Mouse (Mus musculus) neural tube, embryonic 12.5 days (tissue): Measurements from ENCODE around the gene Sdhaf1. TPM values are rescaled to one million over a fixed set of nuclear protein-coding genes. Genes with fewer than 3 reads are reported as not detected.
A peak's percentile ranks its signal among the peaks of the same experiment; 100 is the strongest.

Experiments used
- ATAC-seq: fragments of 200-750 bp; cut with Nextera tagmentation; 2 replicates; pipeline ENCODE4 v1.8.0; 2017; ENCODE audit warnings: low read depth, mild to moderate bottlenecking, moderate TSS enrichment, moderate library complexity; ENCODE audit not compliant: low FRiP score
- H3K27ac ChIP-seq: fragments of 300-500 bp; sonication (generic); 2 replicates; pipeline ENCODE4 v1.5.1; 2016
- H3K27me3 ChIP-seq: fragments of 300-500 bp; sonication (generic); replicated peaks from 2 replicates; pipeline ENCODE4 v1.6.1; 2016; ENCODE audit warnings: mild to moderate bottlenecking
- H3K36me3 ChIP-seq: fragments of 300-500 bp; sonication (generic); 2 replicates; pipeline ENCODE4 v1.6.1; 2016; ENCODE audit warnings: mild to moderate bottlenecking
- H3K4me1 ChIP-seq: fragments of 300-500 bp; sonication (generic); 2 replicates; pipeline ENCODE4 v1.6.1; 2016
- H3K4me2 ChIP-seq: fragments of 300-500 bp; sonication (generic); replicated peaks from 2 replicates; pipeline ENCODE4 v1.6.1; 2016; ENCODE audit warnings: mild to moderate bottlenecking
- H3K4me3 ChIP-seq: fragments of 300-500 bp; sonication (generic); 2 replicates; pipeline ENCODE4 v1.5.1; 2016
- H3K9ac ChIP-seq: fragments of 300-500 bp; sonication (generic); 2 replicates; pipeline ENCODE4 v1.6.1; 2016; ENCODE audit warnings: mild to moderate bottlenecking
- H3K9me3 ChIP-seq: fragments of 300-500 bp; sonication (generic); 2 replicates; pipeline ENCODE4 v1.6.1; 2016; ENCODE audit warnings: mild to moderate bottlenecking
- WGBS: fragments of 180-500 bp; shearing (Covaris S2); methylation state at CpG from one replicate; pipeline ENCODE4 v1.1.7; 2016; 5-methylcytosine and 5-hydroxymethylcytosine counted together
- polyA plus RNA-seq: library from polyadenylated mRNA; unstranded; fragments of >200 nt; fragmentation: Nextera tagmentation; extraction: Ambion mirVana; gene quantifications from 2 replicates; pipeline ENCODE4 v1.2.1, GENCODE M21; 2016

Sdhaf1 gene
- polyA plus RNA-seq, 1 experiment from 2014 or later, result 25.9 TPM

- Histone ChIP-seq H3K36me3 (no peaks in the 10 kb centered on the region), H3K9me3 (no peaks in the 10 kb centered on the region), H3K4me3 (no peak overlapping the region), H3K4me1 (no peaks in the 10 kb centered on the region), H3K4me2 (no peak overlapping the region), H3K9ac (no peak overlapping the region), H3K27me3 (peaks cover 16% of the 10 kb centered on the region), H3K27ac (no peak overlapping the region)
- ATAC-seq, result no peak
- 76% methylated on average over 5 of the region's 5 CpGs for WGBS
Observed at GRCm38 (mm10) chr7:30339432-30340109, 15.9 kb upstream of the Sdhaf1 start.

GRCm38 (mm10) chr7:30336384-30336783 is 12.7 kb upstream of the Sdhaf1 start:
- Histone ChIP-seq H3K9ac (no peak overlapping the region), H3K27ac (no peak overlapping the region), H3K4me1 (peaks cover 3% of the 10 kb centered on the region; the same call in 1 of the 2 replicates), H3K9me3 (no peaks in the 10 kb centered on the region), H3K4me2 (no peak overlapping the region), H3K4me3 (no peak overlapping the region), H3K36me3 (no peaks in the 10 kb centered on the region), H3K27me3 (peaks cover 19% of the 10 kb centered on the region)
- no peak for ATAC-seq
- WGBS, result 2% methylated on average over 9 of the region's 9 CpGs

GRCm38 (mm10) chr7:30335688-30336087 is 12.0 kb upstream of the Sdhaf1 start:
- no peak overlapping the region for H3K4me2 ChIP-seq
- H3K4me1 ChIP-seq, result peaks cover 5% of the 10 kb centered on the region; the same call in 1 of the 2 replicates
- no peak overlapping the region for H3K9ac ChIP-seq
- WGBS, result 74% methylated on average over 6 of the region's 6 CpGs
- H3K27me3 ChIP-seq, result peaks cover 19% of the 10 kb centered on the region
- no peak for ATAC-seq
- H3K9me3 ChIP-seq, result no peaks in the 10 kb centered on the region
- no peak overlapping the region for H3K27ac ChIP-seq
- H3K4me3 ChIP-seq, result no peak overlapping the region
- H3K36me3 ChIP-seq, result no peaks in the 10 kb centered on the region

GRCm38 (mm10) chr7:30334563-30334962 is 10.9 kb upstream of the Sdhaf1 start:
- H3K4me2 ChIP-seq, result no peak overlapping the region
- H3K9me3 ChIP-seq, result no peaks in the 10 kb centered on the region
- 61% methylated on average over 5 of the region's 5 CpGs for WGBS
- no peak overlapping the region for H3K4me3 ChIP-seq
- H3K27me3 ChIP-seq, result peaks cover 19% of the 10 kb centered on the region
- no peak overlapping the region for H3K9ac ChIP-seq
- no peaks in the 10 kb centered on the region for H3K36me3 ChIP-seq
- no peak overlapping the region for H3K27ac ChIP-seq
- no peak for ATAC-seq
- H3K4me1 ChIP-seq, result peaks cover 5% of the 10 kb centered on the region; the same call in 1 of the 2 replicates

- H3K27ac ChIP-seq, result no peak overlapping the region
- no peak overlapping the region for H3K4me3 ChIP-seq
- H3K9ac ChIP-seq, result no peak overlapping the region
- peaks cover 5% of the 10 kb centered on the region; the same call in 1 of the 2 replicates for H3K4me1 ChIP-seq
- ATAC-seq, result 0 out of 2 replicates have a peak, but pooled peaks have one; percentile 11
- WGBS, result 56% methylated on average over 4 of the region's 4 CpGs
- H3K36me3 ChIP-seq, result no peaks in the 10 kb centered on the region
- peaks cover 26% of the 10 kb centered on the region for H3K27me3 ChIP-seq
- H3K4me2 ChIP-seq, result no peak overlapping the region
- H3K9me3 ChIP-seq, result no peaks in the 10 kb centered on the region
Observed at GRCm38 (mm10) chr7:30333436-30333835, 9.7 kb upstream of the Sdhaf1 start.

- peaks cover 5% of the 10 kb centered on the region; the same call in 1 of the 2 replicates for H3K4me1 ChIP-seq
- no peaks in the 10 kb centered on the region for H3K9me3 ChIP-seq
- ATAC-seq, result no peak
- H3K4me3 ChIP-seq, result no peak overlapping the region
- H3K4me2 ChIP-seq, result peak overlapping the region; percentile 50
- no peaks in the 10 kb centered on the region for H3K36me3 ChIP-seq
- no peak overlapping the region for H3K9ac ChIP-seq
- H3K27me3 ChIP-seq, result peaks cover 29% of the 10 kb centered on the region
- WGBS, result 68% methylated on average over 18 of the region's 18 CpGs
- no peak overlapping the region for H3K27ac ChIP-seq
Observed at GRCm38 (mm10) chr7:30332622-30333259, 9.0 kb upstream of the Sdhaf1 start.

GRCm38 (mm10) chr7:30331887-30332286 is 8.2 kb upstream of the Sdhaf1 start:
- no peak overlapping the region for H3K9ac ChIP-seq
- H3K36me3 ChIP-seq, result no peaks in the 10 kb centered on the region
- peak overlapping the region; percentile 50 for H3K4me2 ChIP-seq
- WGBS, result 7% methylated on average over 13 of the region's 13 CpGs
- H3K27ac ChIP-seq, result no peak overlapping the region
- H3K9me3 ChIP-seq, result no peaks in the 10 kb centered on the region
- ATAC-seq, result peak; percentile 92
- H3K4me3 ChIP-seq, result no peak overlapping the region
- H3K27me3 ChIP-seq, result peaks cover 34% of the 10 kb centered on the region
- H3K4me1 ChIP-seq, result peaks cover 9% of the 10 kb centered on the region; the same call in 1 of the 2 replicates

GRCm38 (mm10) chr7:30328379-30328778 is 4.7 kb upstream of the Sdhaf1 start:
- H3K27ac ChIP-seq, result no peak overlapping the region
- no peak overlapping the region for H3K4me3 ChIP-seq
- 27% methylated on average over 10 of the region's 10 CpGs for WGBS
- H3K36me3 ChIP-seq, result no peaks in the 10 kb centered on the region
- H3K4me1 ChIP-seq, result peaks cover 9% of the 10 kb centered on the region; the same call in 1 of the 2 replicates
- ATAC-seq, result no peak
- 0 out of 2 replicates have a peak, but pooled peaks cover 5% of the 10 kb centered on the region for H3K9me3 ChIP-seq
- no peak overlapping the region for H3K9ac ChIP-seq
- H3K27me3 ChIP-seq, result 0 out of 2 replicates have a peak, but pooled peaks cover 15% of the 10 kb centered on the region
- H3K4me2 ChIP-seq, result no peak overlapping the region

- no peak overlapping the region for H3K4me2 ChIP-seq
- ATAC-seq, result no peak
- no peak overlapping the region for H3K9ac ChIP-seq
- 0 out of 2 replicates have a peak, but pooled peaks cover 5% of the 10 kb centered on the region for H3K9me3 ChIP-seq
- H3K4me3 ChIP-seq, result no peak overlapping the region
- 0 out of 2 replicates have a peak, but pooled peaks cover 15% of the 10 kb centered on the region for H3K27me3 ChIP-seq
- WGBS, result 58% methylated on average over 15 of the region's 15 CpGs
- H3K27ac ChIP-seq, result no peak overlapping the region
- H3K36me3 ChIP-seq, result no peaks in the 10 kb centered on the region
- peaks cover 15% of the 10 kb centered on the region; the same call in 1 of the 2 replicates for H3K4me1 ChIP-seq
Observed at GRCm38 (mm10) chr7:30327140-30327539, 3.4 kb upstream of the Sdhaf1 start.

- Histone ChIP-seq H3K4me3 (no peak overlapping the region), H3K36me3 (no peaks in the 10 kb centered on the region), H3K9ac (no peak overlapping the region), H3K27me3 (0 out of 2 replicates have a peak, but pooled peaks cover 15% of the 10 kb centered on the region), H3K27ac (no peak overlapping the region), H3K9me3 (0 out of 2 replicates have a peak, but pooled peaks cover 5% of the 10 kb centered on the region), H3K4me2 (no peak overlapping the region), H3K4me1 (peaks cover 16% of the 10 kb centered on the region)
- no peak for ATAC-seq
Observed at GRCm38 (mm10) chr7:30326427-30326826, 2.7 kb upstream of the Sdhaf1 start.

- Histone ChIP-seq H3K4me2 (no peak overlapping the region), H3K4me1 (peaks cover 22% of the 10 kb centered on the region), H3K9ac (no peak overlapping the region), H3K36me3 (no peaks in the 10 kb centered on the region), H3K9me3 (0 out of 2 replicates have a peak, but pooled peaks cover 5% of the 10 kb centered on the region), H3K27me3 (0 out of 2 replicates have a peak, but pooled peaks cover 15% of the 10 kb centered on the region), H3K4me3 (no peak overlapping the region), H3K27ac (no peak overlapping the region)
- 42% methylated on average over 2 of the region's 2 CpGs for WGBS
- ATAC-seq, result no peak
Observed at GRCm38 (mm10) chr7:30325364-30325763, 1.7 kb upstream of the Sdhaf1 start.

GRCm38 (mm10) chr7:30324300-30324944 is 727 bp upstream of the Sdhaf1 start:
- Histone ChIP-seq H3K36me3 (0 out of 2 replicates have a peak, but pooled peaks cover under 1% of the 10 kb centered on the region), H3K4me1 (peaks cover 22% of the 10 kb centered on the region), H3K4me3 (no peak overlapping the region), H3K9me3 (0 out of 2 replicates have a peak, but pooled peaks cover 5% of the 10 kb centered on the region), H3K27me3 (0 out of 2 replicates have a peak, but pooled peaks cover 15% of the 10 kb centered on the region), H3K4me2 (no peak overlapping the region), H3K27ac (no peak overlapping the region), H3K9ac (no peak overlapping the region)
- ATAC-seq, result no peak
- 83% methylated on average over 5 of the region's 5 CpGs for WGBS
